Mouse (Mus musculus): ENCODE measurements around the gene Msantd2.

Msantd2 gene

GRCm38 (mm10) chr9:37543869-37544440 lies 54.8 kb downstream of the Msantd2 start:
- DNase-seq = no peak

GRCm38 (mm10) chr9:37544447-37545165 lies 55.5 kb downstream of the Msantd2 start:
- peak; percentile 84 for DNase-seq

- no peak for DNase-seq
Observed at GRCm38 (mm10) chr9:37545166-37545610, 56.1 kb downstream of the Msantd2 start.

GRCm38 (mm10) chr9:37545847-37546452 lies 56.8 kb downstream of the Msantd2 start:
- DNase-seq = no peak

GRCm38 (mm10) chr9:37546889-37547288 lies 57.8 kb downstream of the Msantd2 start:
- DNase-seq = no peak

- DNase-seq = no peak
Observed at GRCm38 (mm10) chr9:37550435-37550834, 61.3 kb downstream of the Msantd2 start.

GRCm38 (mm10) chr9:37551751-37552531 lies 62.8 kb downstream of the Msantd2 start:
- no peak for DNase-seq

- peak; percentile 91 for DNase-seq
Observed at GRCm38 (mm10) chr9:37552536-37553293, 63.6 kb downstream of the Msantd2 start, which contains the start of gene Nrgn. TSS of gene Nrgn (minus strand) at chr9:37552904.

GRCm38 (mm10) chr9:37554279-37554678 lies 65.2 kb downstream of the Msantd2 start:
- DNase-seq = no peak

GRCm38 (mm10) chr9:37554838-37555748 lies 66.0 kb downstream of the Msantd2 start, which contains the start of gene Siae:
TSS of gene Siae (plus strand) at chr9:37555698.
- DNase-seq = no peak

GRCm38 (mm10) chr9:37556366-37556765 lies 67.2 kb downstream of the Msantd2 start:
- DNase-seq = no peak

GRCm38 (mm10) chr9:37560617-37561016 lies 71.5 kb downstream of the Msantd2 start:
- no peak for DNase-seq

- no peak for DNase-seq
Observed at GRCm38 (mm10) chr9:37563805-37564204, 74.7 kb downstream of the Msantd2 start.

GRCm38 (mm10) chr9:37567019-37567418 lies 77.9 kb downstream of the Msantd2 start:
- no peak for DNase-seq

- no peak for DNase-seq
Observed at GRCm38 (mm10) chr9:37567454-37567853, 78.3 kb downstream of the Msantd2 start.

GRCm38 (mm10) chr9:37567892-37568604 lies 78.9 kb downstream of the Msantd2 start:
- peak; percentile 51 for DNase-seq

GRCm38 (mm10) chr9:37568605-37569214 lies 79.6 kb downstream of the Msantd2 start:
- peak; percentile 35 for DNase-seq

GRCm38 (mm10) chr9:37569231-37569835 lies 80.2 kb downstream of the Msantd2 start:
- no peak for DNase-seq

- DNase-seq = no peak
Observed at GRCm38 (mm10) chr9:37572204-37572876, 83.2 kb downstream of the Msantd2 start.

Measured in kidney, postnatal 10 days (tissue).